8 mouse cellular contexts compared by ENCODE assay signal in the genomic region with DNA sequence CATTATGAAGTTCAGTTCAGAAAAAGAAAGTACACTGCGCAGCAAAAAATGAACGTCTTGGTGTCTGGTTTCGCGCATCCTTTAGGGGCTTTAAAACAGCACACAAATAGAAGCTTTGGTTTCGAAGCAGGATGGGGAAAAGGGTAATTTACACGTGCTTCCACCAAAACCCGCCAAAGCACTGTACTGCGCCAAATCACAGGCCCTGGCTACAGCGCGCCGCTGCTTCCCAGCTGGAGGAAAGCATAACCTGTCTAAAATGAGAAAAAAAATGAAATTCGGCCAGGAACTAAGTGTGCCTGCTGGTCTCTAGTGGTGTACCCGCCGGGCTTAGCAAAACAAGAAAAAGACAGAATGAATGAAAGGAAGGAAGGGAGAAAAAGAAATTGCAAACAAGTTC. TPM values are rescaled to one million over a fixed set of nuclear protein-coding genes. Genes with fewer than 3 reads are reported as not detected.
DNase-seq lines count a peak whose midpoint lies in the region; ATAC-seq and TF ChIP-seq lines count a peak whose summit lies in the region.

No protein-coding gene starts in this region.

- no peak for TF ChIP-seq POLR2A in lung, adult 2 months (IDR thresholded peaks at IDR 0.05; ENCODE audit: borderline replicate concordance, extremely low read depth, low read depth, low read length)

- H3K9ac ChIP-seq in heart, embryonic 13.5 days: peak overlapping the region; percentile 77

- H3K4me2 ChIP-seq in heart, embryonic 13.5 days: peak overlapping the region; percentile 80

- under 1% methylated on average over 14 of the region's 14 CpGs for WGBS in heart, embryonic 13.5 days
- 2% methylated on average over 14 of the region's 14 CpGs for WGBS in lung, adult 2 months

- peak overlapping the region; percentile 66 for H3K27ac ChIP-seq in heart, embryonic 13.5 days (replicated peaks)

- H3K36me3 ChIP-seq in heart, embryonic 13.5 days: peaks cover 18% of the 10 kb centered on the region

- peaks cover 20% of the 10 kb centered on the region for H3K27me3 ChIP-seq in heart, embryonic 13.5 days (replicated peaks)

- DNase-seq in MN1 (ENCODE audit: low spot score): peak; percentile 74
- peak; percentile 62 for DNase-seq in embryo, embryonic 11 days
- DNase-seq in kidney, postnatal 14 days: peak; percentile 36
- peak; percentile 34 for DNase-seq in lung, adult 2 months
- DNase-seq in right cerebral cortex, postnatal 25 days: peak; percentile 32
- no peak for DNase-seq in yolk sac, embryonic 10.5 days (ENCODE audit: low spot score)

- peak; percentile 5 for ATAC-seq in CD4-positive, CD25-positive, alpha-beta regulatory T cell, adult 4 months
- ATAC-seq in heart, embryonic 13.5 days (ENCODE audit: extremely low read depth, insufficient number of reproducible peaks, low FRiP score, low TSS enrichment): no peak

- no peaks in the 10 kb centered on the region for H3K9me3 ChIP-seq in heart, embryonic 13.5 days

- no peak for TF ChIP-seq CTCF in lung, adult 2 months (IDR thresholded peaks at IDR 0.05; ENCODE audit: insufficient read depth, low read length)

- peak overlapping the region; percentile 94 for H3K4me3 ChIP-seq in heart, embryonic 13.5 days
- peak overlapping the region; percentile 60 for H3K4me3 ChIP-seq in lung, adult 2 months (replicated peaks; ENCODE audit: extremely low read depth, low read depth, low read length)

- H3K4me1 ChIP-seq in heart, embryonic 13.5 days: peaks cover 21% of the 10 kb centered on the region
- peaks cover 4% of the 10 kb centered on the region; the same call in 1 of the 2 replicates for H3K4me1 ChIP-seq in lung, adult 2 months (ENCODE audit: control insufficient read depth, insufficient read depth, low read length)

RNA-seq across cellular contexts. Expression of gene Actrt3, which starts 1.0 kb away (rescaled TPM):
- under 1 TPM; 0.22 to 0.42 TPM for polyA plus RNA-seq in CD4-positive, CD25-positive, alpha-beta regulatory T cell, adult 4 months (2017; shearing (Covaris generic))
- not detected in 2 replicates for polyA plus RNA-seq in heart, embryonic 13.5 days (2015; fragmentation: Nextera tagmentation; extraction: Ambion mirVana)
- polyA plus RNA-seq in lung, adult 2 months (2012; rRNA removed): not detected in 2 replicates

RNA-seq across cellular contexts. Expression of gene Mynn, which starts 1.1 kb away (rescaled TPM):
- 10 to 100 TPM; 38.6 to 40.9 TPM for polyA plus RNA-seq in CD4-positive, CD25-positive, alpha-beta regulatory T cell, adult 4 months (2017; shearing (Covaris generic))
- 20.5 and 20.7 TPM in 2 replicates for polyA plus RNA-seq in heart, embryonic 13.5 days (2015; fragmentation: Nextera tagmentation; extraction: Ambion mirVana)
- 5.5 and 8.6 TPM in 2 replicates for polyA plus RNA-seq in lung, adult 2 months (2012; rRNA removed)

RNA-seq across cellular contexts. Expression of gene Lrriq4, which starts 43.6 kb away (rescaled TPM):
- not detected for polyA plus RNA-seq in CD4-positive, CD25-positive, alpha-beta regulatory T cell, adult 4 months (2017; shearing (Covaris generic))
- polyA plus RNA-seq in heart, embryonic 13.5 days (2015; fragmentation: Nextera tagmentation; extraction: Ambion mirVana): not detected in 2 replicates
- not detected in 2 replicates for polyA plus RNA-seq in lung, adult 2 months (2012; rRNA removed)

RNA-seq across cellular contexts. Expression of gene Lrrc34, which starts 47.0 kb away (rescaled TPM):
- polyA plus RNA-seq in CD4-positive, CD25-positive, alpha-beta regulatory T cell, adult 4 months (2017; shearing (Covaris generic)): under 1 TPM in 1 of 2 experiments, not detected in 1; 0.16 TPM
- 0.39 and 0.66 TPM in 2 replicates for polyA plus RNA-seq in heart, embryonic 13.5 days (2015; fragmentation: Nextera tagmentation; extraction: Ambion mirVana)
- polyA plus RNA-seq in lung, adult 2 months (2012; rRNA removed): 0.34 and 0.79 TPM in 2 replicates

RNA-seq across cellular contexts. Expression of gene Mecom, which starts 52.9 kb away (rescaled TPM):
- polyA plus RNA-seq in CD4-positive, CD25-positive, alpha-beta regulatory T cell, adult 4 months (2017; shearing (Covaris generic)): under 1 TPM in 1 of 2 experiments, not detected in 1; 0.39 TPM
- polyA plus RNA-seq in heart, embryonic 13.5 days (2015; fragmentation: Nextera tagmentation; extraction: Ambion mirVana): 21.0 and 22.4 TPM in 2 replicates
- 13.5 and 16.0 TPM in 2 replicates for polyA plus RNA-seq in lung, adult 2 months (2012; rRNA removed)
